Mouse (Mus musculus): Measurements from ENCODE around the gene Syt1. TPM values are rescaled to one million over a fixed set of nuclear protein-coding genes. Genes with fewer than 3 reads are reported as not detected.

Syt1 gene
- total RNA-seq, 2 experiments from 2014 or later = 1,148 to 1,163 TPM

DNA sequence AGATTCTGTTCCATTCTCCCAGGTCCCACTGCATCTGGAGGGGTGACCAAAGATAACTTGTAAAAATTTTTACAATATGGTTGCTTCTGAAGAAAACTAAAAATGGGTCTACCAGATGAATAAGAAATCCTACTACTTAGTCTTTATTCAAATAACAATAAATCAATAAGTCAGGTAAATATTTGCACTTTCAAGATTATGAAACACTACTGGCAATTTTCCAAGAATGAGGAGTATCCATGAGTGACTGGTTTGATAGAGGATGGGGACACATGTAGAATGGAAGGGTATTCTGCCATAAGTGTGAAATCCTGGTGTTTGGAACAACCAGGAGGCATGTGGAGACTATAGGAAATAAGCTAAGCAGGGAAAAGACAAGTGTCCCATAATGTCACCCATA lies 124.0 kb downstream of the Syt1 start:
- no peak for DNase-seq (ENCODE audit: low spot score in 2 of 2)

DNA sequence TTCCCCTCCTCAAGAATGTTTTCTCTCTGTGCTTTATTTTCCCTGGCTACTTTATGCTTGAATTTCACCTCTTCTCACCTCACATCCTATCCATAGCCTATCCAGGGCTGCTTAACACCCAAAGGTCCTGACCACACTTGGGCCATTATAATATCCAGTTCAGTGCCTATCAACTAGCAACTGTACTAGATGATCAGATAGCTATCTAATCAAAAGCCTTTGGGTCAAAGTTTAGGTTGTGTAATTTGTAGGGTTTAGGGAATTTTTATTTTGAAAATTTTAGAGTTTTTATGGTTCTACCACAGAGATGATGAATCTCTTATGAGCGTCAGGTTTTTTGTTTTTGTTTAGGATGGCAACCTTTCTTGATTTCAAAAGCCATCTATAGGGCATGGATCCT lies 125.0 kb downstream of the Syt1 start:
- no peak for DNase-seq (ENCODE audit: low spot score in 2 of 2)

DNA sequence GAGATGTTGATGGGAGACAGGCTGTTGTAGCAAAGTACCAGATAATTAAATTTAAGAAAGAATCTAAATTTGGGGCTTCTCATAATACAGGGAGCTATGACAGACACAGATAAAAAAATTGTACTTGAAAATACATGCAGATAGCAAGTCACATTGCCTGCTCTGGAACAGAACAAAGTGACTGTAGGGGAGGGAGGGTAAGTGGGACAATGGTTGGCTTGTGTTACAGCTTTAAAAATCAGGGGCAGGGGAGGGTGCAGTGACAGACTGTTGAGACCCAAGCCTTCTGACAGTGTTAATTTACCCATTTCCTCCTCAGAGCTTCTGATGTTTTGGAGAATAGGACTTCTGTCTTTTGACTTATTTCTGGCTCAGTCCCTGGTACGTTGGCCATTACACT lies 126.3 kb downstream of the Syt1 start:
- no peak for DNase-seq (ENCODE audit: low spot score in 2 of 2)

DNA sequence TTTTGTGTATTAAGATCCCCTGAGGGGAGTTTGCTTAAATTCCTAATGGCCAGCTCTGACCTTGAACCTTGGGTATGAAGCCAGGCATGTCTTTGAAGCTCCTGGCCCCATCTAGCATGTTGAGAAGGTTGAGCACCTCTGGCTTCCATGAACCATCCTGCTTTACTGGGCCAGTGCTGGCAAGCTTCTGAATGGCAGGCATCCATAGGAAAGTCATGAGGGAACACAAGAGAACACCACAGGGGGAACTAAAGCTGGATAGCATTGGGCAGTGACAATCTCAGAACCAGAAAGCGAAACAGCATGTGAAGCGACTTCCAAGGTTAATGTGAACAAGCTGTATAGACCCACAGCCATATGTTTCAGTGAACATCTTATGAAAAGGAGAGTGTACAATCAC lies 130.4 kb downstream of the Syt1 start:
- no peak for DNase-seq (ENCODE audit: low spot score in 2 of 2)

DNA sequence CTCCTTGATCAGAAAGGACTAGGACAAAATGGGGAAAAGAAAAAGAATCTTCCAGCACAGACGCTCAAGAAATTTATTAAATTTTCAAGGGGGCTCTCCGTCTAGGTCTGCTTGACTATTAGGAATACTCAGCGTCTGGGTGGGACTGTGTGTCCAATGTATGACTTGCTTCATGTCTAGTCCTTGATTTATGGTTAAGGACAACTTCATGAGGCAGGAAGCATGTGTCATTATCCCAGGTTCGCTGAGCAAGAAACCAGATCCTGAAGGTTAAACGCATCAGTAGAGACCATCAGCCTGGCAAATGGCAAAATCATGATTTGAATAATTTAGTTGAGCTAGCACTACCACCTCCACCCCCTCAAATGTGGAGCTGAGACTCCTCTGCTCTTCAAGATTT lies 135.1 kb downstream of the Syt1 start:
- DNase-seq (ENCODE audit: low spot score in 2 of 2) = no peak

DNA sequence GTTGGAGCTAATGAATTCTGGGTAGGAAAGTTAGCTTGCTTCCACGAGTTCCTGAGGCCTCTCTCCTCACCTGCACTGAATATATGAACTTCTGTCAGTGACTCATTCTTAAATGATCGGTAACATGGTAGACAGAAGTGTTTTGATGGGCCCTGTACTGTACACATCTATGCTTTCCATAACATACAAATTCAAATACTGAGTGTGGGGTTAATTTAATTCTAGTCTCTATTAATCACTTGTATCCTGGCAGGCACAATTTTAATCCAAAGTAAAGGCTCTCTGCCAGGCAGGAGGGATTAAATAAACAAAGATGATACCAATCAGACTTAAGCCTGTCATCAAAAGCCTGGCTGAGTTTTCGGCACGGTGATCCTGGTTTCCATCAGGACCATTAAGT lies 136.1 kb downstream of the Syt1 start:
- DNase-seq (ENCODE audit: low spot score in 2 of 2) = no peak

DNA sequence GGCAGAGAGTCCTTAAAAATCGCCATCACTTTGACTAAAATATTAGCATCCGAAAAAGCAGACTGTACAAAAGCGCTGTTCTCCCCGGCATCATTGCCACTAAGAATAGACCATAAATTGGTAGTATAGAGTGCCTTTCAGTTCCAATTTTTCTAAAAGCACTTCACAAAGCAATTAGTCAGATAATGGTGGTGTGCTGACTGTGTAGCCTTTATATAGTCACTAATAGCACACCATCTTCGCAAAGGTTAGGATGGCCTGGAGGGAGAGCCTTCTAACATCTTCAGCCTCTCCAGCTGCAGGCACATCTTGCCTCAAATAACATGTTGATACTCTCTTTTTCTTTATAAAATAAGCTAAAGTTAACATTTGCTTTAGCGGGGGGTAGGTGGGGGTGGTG lies 138.4 kb downstream of the Syt1 start:
- no peak for DNase-seq (ENCODE audit: low spot score in 2 of 2)

DNA sequence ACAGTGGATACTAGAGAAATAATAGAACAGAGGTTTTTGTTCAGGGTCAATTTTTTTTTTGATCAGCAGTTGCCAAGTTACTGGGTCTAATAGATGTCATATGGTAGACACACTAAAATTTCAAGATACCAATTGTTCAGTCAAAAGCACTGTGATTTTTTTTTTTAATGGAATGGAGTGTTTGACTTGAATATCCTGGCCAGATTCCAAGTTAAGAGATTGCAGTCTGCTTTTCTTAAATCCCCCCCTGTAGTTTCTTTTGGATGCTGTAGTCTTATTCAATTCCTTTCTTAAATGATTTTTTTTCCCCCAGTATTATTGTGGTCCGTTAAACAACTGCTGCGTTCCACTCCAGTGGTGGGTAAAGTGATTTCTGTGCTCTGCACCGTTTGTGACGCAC lies 140.2 kb downstream of the Syt1 start:
- DNase-seq (ENCODE audit: low spot score in 2 of 2) = no peak

DNA sequence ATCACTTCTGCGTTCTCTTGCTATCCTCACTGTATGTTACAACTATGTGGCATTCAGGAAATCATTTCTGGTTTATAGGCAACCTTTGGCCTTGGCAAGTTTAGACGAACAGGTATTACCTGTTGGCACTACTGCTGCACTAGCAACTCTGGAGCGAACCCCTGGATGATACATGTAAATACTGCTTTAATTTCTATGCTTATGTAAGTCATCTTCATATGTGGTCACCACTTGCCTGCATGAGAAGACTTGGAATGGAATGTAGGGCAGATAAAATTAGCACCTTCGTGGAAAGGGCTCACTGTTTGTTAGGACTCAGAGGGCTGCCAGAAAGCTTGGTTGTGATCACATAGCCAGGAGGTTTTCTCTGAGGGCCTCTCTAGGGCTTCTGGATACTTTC lies 142.6 kb downstream of the Syt1 start:
- DNase-seq (ENCODE audit: low spot score in 2 of 2) = no peak

DNA sequence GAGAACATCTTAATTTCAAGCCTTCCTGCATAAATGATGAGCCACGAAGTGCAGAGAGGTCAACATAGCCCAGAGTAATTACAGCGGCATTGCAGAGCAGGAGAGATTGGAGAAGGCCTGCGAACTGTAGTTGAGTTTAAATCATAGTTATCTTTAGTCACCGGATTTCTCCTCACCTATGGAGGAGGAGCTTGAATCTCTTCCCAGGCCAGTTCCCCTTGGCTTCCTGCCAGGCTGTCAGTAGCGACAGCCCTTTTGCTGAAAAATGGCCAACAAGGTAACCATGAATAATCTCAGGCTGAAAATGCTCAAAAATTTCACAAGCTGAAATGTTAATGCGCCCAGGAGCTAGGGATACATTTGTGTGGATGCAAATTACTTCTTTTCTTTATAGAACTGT lies 143.6 kb downstream of the Syt1 start:
- peak in 1 of 2 experiments; percentile 21 for DNase-seq (ENCODE audit: low spot score in 2 of 2)

DNA sequence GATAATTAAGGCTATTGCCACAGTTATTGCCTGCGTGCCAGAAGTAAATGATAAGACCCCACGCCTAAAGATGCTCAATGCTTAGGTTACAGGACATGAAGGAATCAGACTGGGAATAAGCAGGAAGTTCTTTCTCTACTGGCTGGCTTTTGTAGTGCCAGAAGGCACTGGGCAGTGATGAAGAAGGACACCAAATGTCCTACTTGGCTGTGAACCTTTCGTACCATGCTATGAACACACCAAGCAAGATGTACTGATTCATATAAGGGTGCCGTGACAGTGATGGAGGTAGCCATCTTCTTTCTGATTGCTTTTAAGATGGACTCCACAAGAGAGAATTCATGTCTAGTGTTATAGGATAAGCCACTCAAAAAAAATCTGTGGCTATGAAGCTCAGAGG lies 145.2 kb downstream of the Syt1 start:
- DNase-seq (ENCODE audit: low spot score in 2 of 2) = no peak

DNA sequence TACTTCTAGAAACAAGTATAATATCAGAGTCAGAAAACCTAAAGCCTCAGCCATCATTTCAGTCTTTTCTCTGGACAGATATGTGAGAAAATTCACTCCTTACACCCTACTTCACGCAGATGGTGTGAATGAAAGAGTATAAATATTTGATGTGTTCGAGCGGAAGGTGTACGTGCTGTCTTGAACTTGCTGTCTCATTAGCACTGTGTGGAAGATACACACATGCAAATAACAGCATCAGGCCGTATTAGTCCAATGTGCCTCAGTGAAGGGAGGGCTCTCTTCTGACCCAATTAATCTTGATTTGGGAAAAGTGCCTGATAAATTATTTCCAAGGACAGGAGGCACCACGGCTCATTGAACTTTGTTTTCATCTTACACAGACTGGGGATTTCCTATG lies 154.8 kb downstream of the Syt1 start:
- no peak for DNase-seq (ENCODE audit: low spot score in 2 of 2)

DNA sequence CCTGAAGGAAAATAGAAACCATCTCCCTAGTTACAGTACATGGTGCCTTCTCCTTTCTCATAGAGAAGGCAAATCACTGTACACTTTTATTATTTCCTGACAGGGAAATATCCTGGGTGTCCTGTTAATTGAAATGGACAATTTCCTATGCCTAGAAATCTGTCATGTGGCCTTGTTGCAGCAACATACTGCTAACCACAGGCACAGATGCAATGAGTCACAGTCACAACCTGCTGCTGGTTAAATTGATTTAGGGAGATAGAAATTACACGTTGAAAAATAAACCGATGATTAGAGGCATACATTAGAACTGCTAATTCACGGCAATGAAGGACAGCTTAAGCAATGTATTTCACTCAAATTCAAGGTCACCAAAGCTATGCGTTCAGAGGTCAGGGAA lies 158.0 kb downstream of the Syt1 start:
- no peak for DNase-seq (ENCODE audit: low spot score in 2 of 2)

DNA sequence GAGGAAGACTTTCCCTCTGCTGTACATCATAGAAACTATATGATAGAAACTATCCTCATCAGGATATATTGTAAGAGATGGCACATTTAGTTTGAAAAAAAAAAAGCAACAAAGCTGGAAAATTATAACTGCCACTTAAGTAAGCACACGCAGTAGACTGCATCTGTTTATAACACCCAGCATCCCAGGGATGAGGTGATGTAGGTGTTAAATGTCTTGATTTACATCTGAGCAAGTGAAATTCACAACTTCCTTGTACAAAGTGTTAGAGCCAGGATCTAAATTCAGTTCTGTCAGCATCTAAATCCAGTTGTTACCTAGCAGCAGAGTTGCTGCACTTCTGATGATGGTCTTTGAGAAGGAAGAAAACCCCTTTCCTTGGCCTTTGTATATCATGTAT lies 173.3 kb downstream of the Syt1 start:
- DNase-seq (ENCODE audit: low spot score in 2 of 2) = no peak

DNA sequence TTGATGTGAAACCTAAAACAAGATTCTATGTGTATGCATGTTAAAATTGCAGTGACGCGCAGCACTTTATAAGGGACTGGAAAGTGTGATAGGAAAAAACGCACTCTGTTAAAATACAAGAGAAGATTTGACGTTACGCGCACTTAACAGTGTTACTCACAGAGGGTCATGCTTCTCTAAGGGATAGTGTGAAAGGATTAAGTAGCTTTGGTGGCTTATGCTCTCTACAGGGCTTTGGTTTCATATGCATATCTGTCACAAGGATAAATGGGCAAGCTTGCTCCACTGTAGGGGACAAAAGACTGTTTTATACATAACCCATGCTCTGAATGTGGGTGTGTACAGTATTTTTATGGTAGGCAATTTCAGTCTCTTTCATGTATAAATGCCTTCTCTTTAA lies 178.5 kb downstream of the Syt1 start:
- no peak for DNase-seq (ENCODE audit: low spot score in 2 of 2)

DNA sequence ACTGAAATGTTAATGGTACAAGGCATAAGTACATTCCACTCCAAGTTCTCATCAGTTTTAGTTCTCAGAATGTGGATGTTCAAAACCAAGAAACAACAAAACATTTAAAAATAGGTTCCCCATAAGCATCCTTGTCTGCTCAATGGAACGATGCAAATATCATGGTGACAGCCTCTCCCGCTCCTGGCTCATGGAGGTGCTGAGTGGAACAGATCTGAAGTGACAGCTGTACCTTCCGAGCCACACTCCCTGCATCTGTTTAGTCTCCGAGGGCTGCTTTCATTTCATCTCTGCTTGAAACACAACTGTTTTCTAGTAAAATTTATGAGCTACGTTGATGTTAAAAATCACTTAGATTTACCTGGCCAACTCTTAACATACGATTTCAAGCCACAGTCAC lies 179.0 kb downstream of the Syt1 start:
- DNase-seq (ENCODE audit: low spot score in 2 of 2) = no peak

DNA sequence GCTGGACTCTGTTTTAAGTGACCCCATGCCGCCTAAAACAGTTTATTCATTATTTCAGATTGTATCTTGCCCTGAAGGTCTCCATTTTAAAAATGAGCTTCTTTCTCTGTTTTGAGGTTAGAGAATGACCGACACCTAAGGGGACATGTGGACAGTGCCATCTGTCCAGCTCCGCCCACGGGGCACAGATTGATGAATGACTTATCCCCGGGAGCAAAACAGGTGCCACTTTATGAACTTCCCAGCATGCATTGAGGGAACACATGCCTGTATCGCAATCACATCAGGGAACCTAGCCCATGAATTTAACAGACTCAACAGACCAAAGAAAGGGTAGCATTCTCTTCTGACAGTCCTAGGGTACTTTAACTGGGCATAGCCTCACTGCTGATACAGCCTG lies 188.5 kb downstream of the Syt1 start:
- no peak for DNase-seq (ENCODE audit: low spot score in 2 of 2)

DNA sequence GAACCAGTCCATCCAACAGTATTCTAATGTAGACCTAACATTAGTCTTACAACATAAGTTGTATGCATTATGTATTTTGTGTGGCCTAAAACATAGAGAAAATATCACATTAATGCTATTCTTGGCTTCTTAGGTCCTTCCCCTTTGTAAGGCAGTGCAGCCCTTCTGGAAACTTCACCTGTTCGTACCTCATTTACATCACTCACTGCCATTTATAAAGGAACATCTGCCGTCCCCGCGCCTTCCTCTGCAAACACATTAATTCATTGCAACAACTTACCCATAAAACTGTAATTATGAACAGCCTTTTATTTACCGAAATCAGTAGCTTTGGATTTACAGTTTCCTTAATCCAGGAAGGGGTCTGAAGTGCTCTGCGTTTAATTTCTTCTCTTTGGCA lies 195.4 kb downstream of the Syt1 start:
- DNase-seq (ENCODE audit: low spot score in 2 of 2) = no peak

DNA sequence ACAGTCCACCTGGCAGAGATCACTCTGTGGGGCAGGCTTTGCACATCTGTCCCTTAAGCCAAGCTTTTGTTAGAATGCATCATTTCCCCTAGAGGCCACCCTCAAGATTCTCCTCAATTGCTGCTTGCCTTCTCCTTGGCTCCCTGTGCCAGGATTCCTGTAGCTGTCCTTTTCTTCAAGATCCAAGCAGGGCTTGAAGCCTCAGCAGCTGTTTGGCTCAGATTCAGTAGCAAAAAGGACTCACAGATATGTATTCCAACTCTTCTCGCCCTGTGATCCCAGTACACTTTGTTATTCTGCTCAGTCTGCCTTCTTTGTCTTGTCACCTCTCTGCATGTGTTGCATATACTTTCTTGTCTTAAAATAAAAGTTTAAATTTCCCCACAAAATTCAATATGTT lies 206.4 kb downstream of the Syt1 start:
- DNase-seq (ENCODE audit: low spot score in 2 of 2) = no peak

DNA sequence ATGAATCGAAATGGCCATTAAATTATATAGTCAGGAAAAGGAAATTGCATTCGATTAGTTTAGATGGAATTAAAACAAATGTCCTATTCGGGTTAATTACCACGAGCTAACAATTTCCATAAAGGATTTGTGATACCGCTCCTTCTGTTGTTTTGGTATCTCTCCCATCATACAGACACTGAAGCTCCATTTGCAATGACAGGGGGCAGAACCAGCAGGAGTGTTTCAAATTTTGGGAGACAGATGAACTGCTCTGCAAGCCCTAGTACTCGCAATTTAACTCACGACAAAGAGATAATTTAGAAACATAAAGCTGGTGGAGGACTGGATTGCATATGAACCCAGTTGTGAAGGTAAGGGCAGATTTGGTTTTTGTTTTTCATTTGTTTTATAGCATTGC lies 210.0 kb downstream of the Syt1 start:
- DNase-seq (ENCODE audit: low spot score in 2 of 2) = no peak

DNA sequence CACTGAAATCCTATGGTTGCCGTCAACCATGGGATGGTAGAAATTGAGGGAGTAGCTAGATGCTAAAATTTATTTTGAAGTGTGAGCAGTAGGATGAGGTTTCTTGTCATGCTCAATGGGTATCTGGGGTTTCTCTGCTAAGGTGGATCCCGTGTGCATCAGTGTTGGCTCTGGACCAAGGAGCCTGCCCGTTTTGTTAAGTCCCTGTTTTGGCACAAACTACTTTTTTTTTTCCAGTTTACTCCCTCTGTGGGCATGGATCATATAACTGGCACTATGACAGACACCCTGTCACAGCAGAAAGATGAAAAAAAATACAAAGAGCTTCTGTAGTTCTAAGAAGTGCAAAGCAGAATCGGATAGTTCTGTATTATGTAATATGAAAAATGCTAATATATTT lies 212.0 kb downstream of the Syt1 start:
- no peak for DNase-seq (ENCODE audit: low spot score in 2 of 2)

DNA sequence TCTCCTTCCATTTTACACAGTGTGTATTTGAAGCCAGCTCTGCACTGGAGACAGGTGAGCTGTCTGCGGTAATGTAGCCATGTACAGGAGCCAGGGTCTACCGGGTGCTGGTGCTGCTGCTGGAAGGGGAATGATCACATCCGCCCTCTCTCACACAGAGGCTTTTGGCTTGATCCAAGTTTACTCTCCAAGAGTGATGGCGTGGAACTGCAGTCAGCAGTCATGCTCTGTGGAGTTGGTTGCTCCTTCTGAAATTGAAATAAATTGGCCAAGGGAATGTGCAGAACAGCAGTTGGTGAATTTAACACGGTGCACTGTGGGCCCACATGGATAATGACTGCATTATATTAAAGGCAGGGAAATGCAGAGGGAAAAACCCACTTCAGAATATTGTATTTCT lies 228.0 kb downstream of the Syt1 start:
- DNase-seq (ENCODE audit: low spot score in 2 of 2) = no peak

DNA sequence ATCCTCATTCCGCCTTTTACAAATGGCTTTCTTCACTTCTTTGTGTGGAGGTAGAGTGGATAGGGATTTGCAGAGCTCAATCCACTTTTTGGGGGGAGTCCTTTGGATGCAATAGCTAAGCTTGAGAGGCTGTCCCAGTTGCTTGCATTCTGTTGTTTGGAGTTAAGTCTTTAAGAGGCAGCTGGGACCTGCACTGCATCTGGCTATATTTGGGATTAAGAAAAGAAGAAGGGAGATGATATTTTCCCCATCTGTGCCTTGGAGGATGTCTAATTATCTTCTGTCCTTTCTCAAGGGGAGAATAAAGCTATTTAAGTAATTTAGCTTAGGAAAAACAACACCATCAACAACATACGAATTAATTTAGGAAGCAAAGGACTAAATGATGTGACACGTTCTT lies 230.2 kb downstream of the Syt1 start:
- no peak for DNase-seq (ENCODE audit: low spot score in 2 of 2)

DNA sequence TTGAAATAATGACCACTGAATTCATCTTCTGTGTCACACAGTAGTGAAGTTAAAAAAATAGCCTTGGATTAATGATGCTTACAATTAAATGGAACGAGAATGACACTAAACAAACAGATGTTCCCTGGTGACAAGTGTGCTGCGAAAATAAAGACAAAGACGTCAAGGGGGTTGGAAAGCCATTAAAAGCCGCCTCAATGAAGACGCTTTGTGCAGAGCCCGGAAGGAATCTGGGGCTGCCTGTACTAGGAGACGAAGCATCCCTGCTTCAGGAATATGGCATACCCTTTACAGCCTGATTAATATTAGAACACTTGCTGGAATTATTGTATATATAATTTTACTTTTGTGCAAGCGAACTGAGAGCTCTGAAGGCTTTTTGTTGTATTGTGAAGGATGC lies 234.0 kb downstream of the Syt1 start:
- no peak for DNase-seq (ENCODE audit: low spot score in 2 of 2)

DNA sequence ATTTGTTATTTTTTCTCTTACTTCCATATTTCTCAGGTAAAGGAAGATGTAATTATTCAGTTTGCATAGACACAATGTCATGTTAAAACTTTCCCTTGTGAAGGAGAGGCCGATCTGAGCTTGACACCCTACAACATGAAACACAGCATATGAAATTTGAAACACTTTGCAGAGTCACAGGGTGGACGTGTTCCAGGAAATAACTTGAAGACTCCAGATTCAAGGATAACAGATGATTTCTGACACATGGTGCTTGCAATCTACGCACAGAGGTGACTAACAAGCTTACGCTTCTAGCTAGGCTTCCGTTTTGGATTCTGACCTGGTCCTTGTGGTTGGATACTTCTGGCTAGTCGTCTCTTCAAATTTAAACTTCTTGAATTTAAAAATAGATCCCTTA lies 239.7 kb downstream of the Syt1 start:
- no peak for DNase-seq (ENCODE audit: low spot score in 2 of 2)

Data from left cerebral cortex, adult 18-20 months (tissue).